Mouse (Mus musculus) olfactory bulb, adult 2 months (tissue): Measurements from ENCODE around the gene B3galnt2.

Source experiments
- CTCF ChIP-seq: fragments of 200-500 bp; IDR thresholded peaks from 2 replicates; pipeline ENCODE4 v1.5.1; 2012; ENCODE audit warnings: low read depth, mild to moderate bottlenecking, low read length, moderate library complexity; ENCODE audit not compliant: insufficient read depth
- POLR2A ChIP-seq: fragments of 200-500 bp; IDR thresholded peaks from 2 replicates; pipeline ENCODE4 v1.6.1; 2012; ENCODE audit warnings: mild to moderate bottlenecking, low read depth, low read length, moderate library complexity; ENCODE audit not compliant: insufficient read depth

DNA sequence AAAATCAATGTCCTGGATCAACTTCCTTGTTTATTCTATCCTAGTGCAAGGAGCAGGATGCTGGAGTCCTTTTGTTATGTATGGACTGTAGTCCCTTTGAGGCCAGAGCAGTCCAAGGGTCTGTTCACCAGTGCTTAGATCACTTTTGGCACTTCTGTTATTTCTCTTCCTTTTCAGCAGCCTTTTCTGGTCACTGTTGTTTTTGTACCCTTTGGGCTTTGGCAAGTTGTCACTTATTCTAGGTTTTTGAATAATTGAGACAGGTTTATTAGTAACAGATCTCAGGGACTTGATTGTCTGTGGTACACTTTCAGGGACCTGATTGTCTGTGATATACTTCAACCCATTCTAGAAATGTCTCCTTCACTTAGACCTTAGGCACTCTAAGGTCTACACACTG is 31.7 kb upstream of the B3galnt2 start:
- TF ChIP-seq CTCF (no peak), POLR2A (no peak)
